In the genomic region with DNA sequence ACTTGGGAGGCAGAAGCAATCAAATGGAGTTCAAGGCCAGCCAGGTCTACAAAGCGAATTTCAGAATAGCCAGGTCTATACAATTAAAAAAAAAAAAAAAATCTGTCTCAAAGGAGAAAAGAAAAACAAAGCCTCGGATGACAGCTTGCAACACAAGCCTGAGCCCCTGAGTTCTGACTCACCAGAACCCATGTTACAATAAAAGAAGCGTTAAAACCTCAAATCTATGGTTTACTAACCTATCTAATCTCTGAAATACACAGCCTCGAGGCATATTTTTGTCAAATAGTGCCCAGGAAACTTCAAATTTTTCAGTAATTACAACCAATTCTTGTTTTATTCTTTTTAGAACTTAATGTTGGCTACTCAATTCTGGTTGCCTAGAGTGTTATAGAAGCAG, we compare ENCODE assay signal across 8 mouse cellular contexts. TPM values are rescaled to one million over a fixed set of nuclear protein-coding genes. Genes with fewer than 3 reads are reported as not detected.
DNase-seq lines count a peak whose midpoint lies in the region; ATAC-seq and TF ChIP-seq lines count a peak whose summit lies in the region.

No protein-coding gene starts in this region.

- no peak overlapping the region for H3K27ac ChIP-seq in kidney, postnatal 0 days
- no peak overlapping the region for H3K27ac ChIP-seq in hindbrain, embryonic 13.5 days
- H3K27ac ChIP-seq in midbrain, embryonic 15.5 days, result no peak overlapping the region

- no peak for DNase-seq in kidney, postnatal 0 days (ENCODE audit: low spot score)
- no peak for DNase-seq in kidney, adult 9 months
- no peak for DNase-seq in urinary bladder, postnatal 10 days (ENCODE audit: low spot score)
- no peak for DNase-seq in thymus, adult 18-20 months

- peaks cover 16% of the 10 kb centered on the region for H3K27me3 ChIP-seq in erythroblast, embryonic 14.5 days (ENCODE audit: control insufficient read depth)
- no peaks in the 10 kb centered on the region for H3K27me3 ChIP-seq in kidney, postnatal 0 days (ENCODE audit: insufficient read depth, low read length)
- H3K27me3 ChIP-seq in hindbrain, embryonic 13.5 days, result 0 out of 2 replicates have a peak, but pooled peaks cover 4% of the 10 kb centered on the region
- no peaks in the 10 kb centered on the region for H3K27me3 ChIP-seq in midbrain, embryonic 15.5 days (replicated peaks)

- no peak for ATAC-seq in erythroblast, adult 5-6 weeks (replicated peaks; ENCODE audit: low FRiP score, poor library complexity, severe bottlenecking)
- no peak for ATAC-seq in kidney, postnatal 0 days (replicated peaks; ENCODE audit: low FRiP score, low read depth)
- ATAC-seq in hindbrain, embryonic 13.5 days (ENCODE audit: low FRiP score), result no peak
- no peak for ATAC-seq in midbrain, embryonic 15.5 days (replicated peaks)

- peak overlapping the region; percentile 74 for H3K4me2 ChIP-seq in kidney, postnatal 0 days (ENCODE audit: low read length)
- peak overlapping the region; percentile 81 for H3K4me2 ChIP-seq in hindbrain, embryonic 13.5 days
- H3K4me2 ChIP-seq in midbrain, embryonic 15.5 days, result peak overlapping the region; percentile 22; the same call in 1 of the 2 replicates

- no peak overlapping the region for H3K9ac ChIP-seq in kidney, postnatal 0 days (ENCODE audit: low read depth, low read length)
- no peak overlapping the region for H3K9ac ChIP-seq in hindbrain, embryonic 13.5 days
- no peak overlapping the region for H3K9ac ChIP-seq in midbrain, embryonic 15.5 days

- H3K36me3 ChIP-seq in erythroblast, embryonic 14.5 days (ENCODE audit: control insufficient read depth), result peaks cover 21% of the 10 kb centered on the region
- no peaks in the 10 kb centered on the region for H3K36me3 ChIP-seq in kidney, postnatal 0 days (ENCODE audit: insufficient read depth, low read length)
- H3K36me3 ChIP-seq in hindbrain, embryonic 13.5 days, result no peaks in the 10 kb centered on the region
- no peaks in the 10 kb centered on the region for H3K36me3 ChIP-seq in midbrain, embryonic 15.5 days (replicated peaks)

- H3K4me3 ChIP-seq in erythroblast, embryonic 14.5 days (replicated peaks), result peak overlapping the region; percentile 89
- peak overlapping the region; percentile 99; the same call in 1 of the 2 replicates for H3K4me3 ChIP-seq in kidney, postnatal 0 days (replicated peaks; ENCODE audit: low read depth, low read length)
- H3K4me3 ChIP-seq in hindbrain, embryonic 13.5 days, result no peak overlapping the region
- no peak overlapping the region for H3K4me3 ChIP-seq in midbrain, embryonic 15.5 days

- no peak for TF ChIP-seq CTCF in kidney, postnatal 0 days (IDR thresholded peaks at IDR 0.05; ENCODE audit: low read depth)

- peaks cover 55% of the 10 kb centered on the region for H3K4me1 ChIP-seq in erythroblast, embryonic 14.5 days (ENCODE audit: control insufficient read depth)
- H3K4me1 ChIP-seq in kidney, postnatal 0 days (replicated peaks; ENCODE audit: insufficient read depth, low read length), result no peaks in the 10 kb centered on the region
- H3K4me1 ChIP-seq in hindbrain, embryonic 13.5 days (replicated peaks), result peaks cover 22% of the 10 kb centered on the region
- peaks cover 22% of the 10 kb centered on the region for H3K4me1 ChIP-seq in midbrain, embryonic 15.5 days

- no peaks in the 10 kb centered on the region for H3K9me3 ChIP-seq in erythroblast, embryonic 14.5 days (ENCODE audit: control insufficient read depth, low read length)
- H3K9me3 ChIP-seq in kidney, postnatal 0 days (replicated peaks; ENCODE audit: low read length), result no peaks in the 10 kb centered on the region
- no peaks in the 10 kb centered on the region for H3K9me3 ChIP-seq in hindbrain, embryonic 13.5 days
- H3K9me3 ChIP-seq in midbrain, embryonic 15.5 days, result no peaks in the 10 kb centered on the region

- 51% methylated on average over 4 of the region's 4 CpGs for WGBS in kidney, postnatal 0 days
- 71% methylated on average over 4 of the region's 4 CpGs for WGBS in hindbrain, embryonic 13.5 days
- WGBS in midbrain, embryonic 15.5 days, result 55% methylated on average over 4 of the region's 4 CpGs

RNA-seq across cellular contexts. Expression of a gene that starts 2.1 kb away (rescaled TPM):
- 0.79 and 1.1 TPM in 2 replicates for polyA plus RNA-seq in erythroblast, embryonic 14.5 days (2012)
- total RNA-seq in erythroblast, adult 5-6 weeks (2015; ENCODE audit: low replicate concordance), result 103 and 107 TPM in 2 replicates
- 216 and 235 TPM in 2 replicates for total RNA-seq in erythroblast, adult 5-6 weeks (2017; ENCODE audit: low replicate concordance)
- polyA plus RNA-seq in kidney, postnatal 0 days (2015; fragmentation: Nextera tagmentation; extraction: Ambion mirVana), result 3.9 and 4.3 TPM in 2 replicates
- 9.2 and 9.3 TPM in 2 replicates for polyA plus RNA-seq in hindbrain, embryonic 13.5 days (2015; fragmentation: Nextera tagmentation; extraction: Ambion mirVana)
- 6.5 and 6.8 TPM in 2 replicates for polyA plus RNA-seq in midbrain, embryonic 15.5 days (2015; fragmentation: Nextera tagmentation; extraction: Ambion mirVana)

Comparison
In these comparisons a context has a peak if more than half of its experiments do, and no peak if none do; other contexts are left out.
1. H3K4me3 ChIP-seq: peak in erythroblast, embryonic 14.5 days (single experiment) and kidney, postnatal 0 days (single experiment); none in hindbrain, embryonic 13.5 days (single experiment) and midbrain, embryonic 15.5 days (single experiment).
2. H3K4me2 ChIP-seq: peak in every context shown above with its lines; median percentile 81 in hindbrain, embryonic 13.5 days; 74 in kidney, postnatal 0 days; 22 in midbrain, embryonic 15.5 days.